Mouse (Mus musculus) gonadal fat pad, adult 2 months (tissue): ENCODE results near the gene Rbm14. TPM values are rescaled to one million over a fixed set of nuclear protein-coding genes. Genes with fewer than 3 reads are reported as not detected.

Source experiments
- DNase-seq: peaks from one replicate; pipeline ENCODE4 v3.0.0-alpha.2; 2012; ENCODE audit warnings: low read depth
- polyA plus RNA-seq: library from polyadenylated mRNA; depleted of rRNA; stranded (reverse); fragments of >200 nt; gene quantifications from 2 replicates; pipeline ENCODE4 v1.2.3, GENCODE M21; 2012; rRNA removed

Rbm14 gene
- 33.6 and 35.1 TPM in 2 replicates for polyA plus RNA-seq

DNA sequence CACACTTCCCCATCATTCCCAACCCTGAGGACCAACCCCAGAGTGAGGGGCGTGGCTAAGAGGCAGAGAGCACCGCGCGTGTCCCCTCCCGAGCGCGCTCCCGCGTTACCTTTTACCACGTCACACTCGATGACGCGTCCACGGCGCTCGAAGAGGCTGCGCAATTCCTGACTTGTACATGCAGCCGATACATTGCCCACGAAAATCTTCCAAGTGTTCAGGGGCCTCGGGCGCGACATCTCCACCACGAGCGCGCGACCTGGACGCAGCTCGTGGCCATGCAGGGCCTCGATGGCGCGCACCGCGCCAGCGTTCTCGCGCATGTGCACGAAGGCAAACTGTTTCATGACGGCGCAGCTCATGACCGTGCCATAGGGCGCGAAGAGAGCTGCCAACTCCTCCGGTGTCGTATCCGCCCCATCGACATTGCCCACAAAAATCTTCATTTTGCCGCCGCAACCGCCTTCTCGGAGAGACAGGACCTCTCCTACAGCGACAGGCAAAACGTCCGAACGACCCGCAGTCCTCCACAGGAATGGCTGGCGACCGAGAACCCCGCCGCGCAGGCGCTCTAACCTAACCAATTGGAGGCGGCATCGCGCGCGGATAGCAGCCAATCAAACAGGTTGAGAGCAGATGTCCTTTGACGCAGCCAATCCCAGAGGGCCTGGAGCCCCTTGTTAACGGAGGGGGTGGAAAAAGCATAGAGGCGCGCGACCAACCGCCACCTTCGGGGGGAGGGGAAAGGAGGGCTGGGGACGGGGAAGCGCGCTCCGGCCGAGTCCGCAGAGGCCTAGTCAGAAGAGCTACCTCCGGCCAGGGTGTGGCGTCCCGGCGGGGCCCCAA is at the start of gene Rbm14, which contains the start of gene Gm21992:
Gene Rbm14 (minus strand): TSS at position 572 of the 846 bp plus-strand sequence.
Gene Gm21992 (minus strand): TSS at position 550 of the 846 bp plus-strand sequence.
- peak; percentile 86 for DNase-seq

DNA sequence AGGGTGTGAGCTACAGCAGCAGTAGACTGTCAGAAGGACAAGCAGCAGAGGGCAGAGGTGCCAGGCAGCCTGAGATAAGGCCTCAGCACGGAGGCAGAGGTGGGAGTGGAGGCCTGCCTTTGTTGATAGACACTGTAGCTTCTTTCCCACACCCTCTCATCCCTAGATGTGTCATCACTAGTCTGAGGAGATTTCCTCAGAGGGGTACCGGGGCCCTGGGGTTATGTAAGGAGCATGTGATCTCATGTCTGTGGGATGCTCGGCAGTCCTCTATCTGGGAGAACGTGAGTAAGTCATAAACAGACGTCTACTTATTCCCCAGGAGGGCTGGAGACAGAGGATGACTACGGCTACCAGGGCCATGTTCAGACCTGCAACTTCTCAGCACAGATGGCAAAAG is 47.6 kb upstream of the Rbm14 start:
- DNase-seq: no peak

DNA sequence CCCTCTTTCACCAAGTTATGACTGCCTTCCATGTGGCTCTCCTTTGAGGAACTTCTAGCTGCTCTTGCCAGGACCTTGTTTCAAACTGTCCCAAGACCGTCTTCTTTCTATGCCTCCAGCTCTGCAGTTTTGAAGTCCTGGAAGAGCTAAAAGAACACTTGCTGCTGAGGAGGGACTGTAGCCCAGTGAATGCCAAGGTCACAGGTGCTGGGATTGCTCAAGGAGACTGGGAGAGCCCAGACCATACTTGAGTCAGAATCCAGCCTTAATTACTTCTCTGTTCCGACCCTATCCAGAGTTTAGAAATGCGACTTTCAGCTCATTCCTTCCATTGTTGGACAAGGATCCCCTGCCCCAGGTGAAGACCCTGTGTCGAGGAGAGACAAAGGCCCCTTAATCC is 44.5 kb upstream of the Rbm14 start:
- DNase-seq: no peak

DNA sequence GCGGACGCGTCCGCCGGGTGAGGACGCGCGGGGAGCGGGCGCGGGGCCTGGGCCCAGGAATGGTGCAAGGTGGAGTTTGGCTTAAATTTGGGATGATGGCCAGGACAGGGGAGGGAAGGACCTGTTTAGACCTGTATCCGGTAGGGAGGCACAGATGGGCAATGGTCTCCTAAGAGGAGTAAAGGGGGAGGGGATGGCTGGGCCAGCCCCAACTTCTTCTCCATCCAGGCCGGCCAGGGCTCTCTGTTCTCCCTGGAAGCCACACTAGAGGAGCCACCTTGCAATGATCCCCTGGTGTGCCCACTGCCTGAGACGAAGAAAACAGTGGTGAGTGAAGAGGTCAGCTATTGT is 44.0 kb upstream of the Rbm14 start:
- DNase-seq: no peak

DNA sequence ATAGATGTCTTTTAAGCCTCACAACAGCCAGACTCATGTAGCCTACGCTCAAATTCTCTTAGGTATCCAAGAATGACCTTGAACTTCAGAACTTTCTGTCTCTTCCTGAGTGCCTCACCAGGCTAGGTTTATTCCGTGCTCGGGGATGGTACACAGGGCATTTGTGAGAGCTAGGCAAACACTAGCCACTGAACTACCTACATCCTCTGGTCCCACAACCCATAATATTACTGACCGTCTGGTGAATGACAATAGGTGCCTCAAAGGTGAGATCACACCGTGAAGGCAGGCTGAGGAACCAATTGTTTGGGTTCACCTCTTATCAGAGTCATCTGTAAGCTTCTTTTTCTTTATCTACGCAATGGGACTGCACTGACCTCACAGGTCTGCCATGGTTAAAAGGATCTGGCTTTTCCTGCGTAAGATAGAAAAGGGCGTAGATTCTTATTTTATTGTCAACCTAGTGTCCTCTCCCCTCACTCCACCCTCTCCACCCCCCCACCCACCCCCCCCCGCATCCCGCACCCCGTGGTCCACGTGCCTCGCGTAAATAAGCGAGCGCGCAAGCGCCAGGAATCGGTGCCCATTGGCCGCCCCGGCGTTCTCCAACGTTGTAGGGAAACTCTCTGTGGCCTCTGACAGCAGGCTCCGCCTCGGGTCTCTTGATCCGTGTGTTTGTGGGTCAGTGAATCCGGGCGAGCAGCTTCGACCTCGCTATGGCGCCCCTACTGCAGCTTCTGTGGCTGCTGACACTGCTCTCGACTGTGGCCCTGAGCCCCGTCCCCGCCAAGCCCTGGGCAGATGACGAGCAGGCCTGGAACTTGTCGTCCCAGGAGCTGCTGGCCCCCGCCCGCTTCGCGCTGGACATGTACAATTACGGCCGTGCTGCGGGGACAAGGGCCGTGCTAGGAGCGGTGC is 43.4 kb upstream of the Rbm14 start, which contains the start of gene Ctsf:
Gene Ctsf (plus strand): TSS at position 579 of the 918 bp plus-strand sequence.
- DNase-seq: no peak

DNA sequence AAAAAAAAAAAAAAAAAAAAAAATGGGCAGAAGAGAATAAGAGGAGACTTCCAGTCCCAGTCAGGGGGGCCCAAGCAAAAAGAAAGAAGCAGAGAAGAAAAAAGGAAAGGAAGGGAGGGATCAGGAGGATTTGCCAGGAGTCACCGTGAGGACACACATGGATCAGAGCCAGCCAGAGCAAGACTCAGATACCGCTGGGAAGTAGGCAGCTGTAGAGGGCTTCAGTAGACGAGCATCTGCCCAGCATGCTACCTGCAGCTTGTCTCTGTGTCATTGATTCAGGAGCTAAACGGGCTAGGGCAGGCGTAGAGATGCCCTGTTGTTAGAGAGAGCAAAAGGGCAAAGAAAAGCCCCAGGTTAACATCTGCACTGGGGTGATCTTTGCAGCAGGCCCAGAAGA is 38.8 kb upstream of the Rbm14 start:
- DNase-seq: no peak

DNA sequence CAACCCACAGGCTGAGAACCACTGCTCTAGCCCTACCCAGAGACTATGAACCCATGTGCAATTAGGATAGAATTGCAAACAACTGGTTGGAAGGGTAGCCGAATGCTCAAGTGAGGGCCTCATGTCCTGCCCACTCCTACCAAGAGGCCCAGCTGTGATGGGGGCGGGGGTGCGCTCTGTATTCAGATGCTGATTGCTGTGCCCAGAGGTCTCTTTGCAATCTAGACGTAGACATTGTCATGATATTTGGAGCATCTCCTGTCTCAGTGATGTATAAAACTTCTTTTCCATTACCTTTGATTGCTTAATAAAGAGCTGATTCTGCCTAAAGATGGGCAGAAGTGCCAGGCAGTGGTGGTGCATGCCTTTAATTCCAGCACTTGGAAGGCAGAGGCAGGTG is 38.4 kb upstream of the Rbm14 start:
- DNase-seq: no peak

DNA sequence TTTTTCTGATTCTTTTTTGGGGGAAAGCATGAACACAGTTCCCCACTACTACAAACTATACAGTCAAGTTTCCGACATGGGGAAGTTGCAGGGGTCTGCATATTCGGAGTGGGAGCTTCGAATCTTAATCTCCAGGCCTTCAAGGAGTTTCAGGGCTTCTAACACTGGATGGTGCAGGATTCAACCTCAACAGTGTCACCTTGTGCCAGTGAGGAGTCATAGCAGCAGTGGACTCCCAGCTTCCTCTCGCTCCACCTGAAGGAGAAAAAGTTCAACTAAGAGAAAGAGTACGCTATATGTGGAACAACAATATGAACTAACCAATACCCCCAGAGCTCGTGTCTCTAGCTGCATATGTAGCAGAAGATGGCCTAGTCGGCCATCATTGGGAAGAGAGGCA is 36.1 kb upstream of the Rbm14 start:
- DNase-seq: no peak

DNA sequence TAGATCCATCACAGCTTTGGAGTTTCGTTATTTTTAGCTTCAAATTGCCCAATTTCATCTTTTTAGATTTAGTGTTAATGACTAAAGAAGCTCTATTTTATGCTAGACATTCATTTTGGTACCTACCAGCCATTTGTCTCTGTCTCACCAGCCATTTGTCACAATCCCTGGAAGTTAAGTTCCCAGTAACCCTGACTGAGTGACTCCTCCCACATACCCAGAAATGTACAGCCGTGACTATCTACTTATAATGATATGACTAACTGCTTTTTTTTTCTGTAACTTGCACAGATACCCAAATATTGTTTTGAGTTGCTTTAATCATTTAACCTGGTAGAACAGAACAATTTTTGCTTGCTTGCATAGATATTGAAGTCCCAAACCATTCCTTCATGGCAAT is 34.4 kb upstream of the Rbm14 start:
- DNase-seq: no peak

DNA sequence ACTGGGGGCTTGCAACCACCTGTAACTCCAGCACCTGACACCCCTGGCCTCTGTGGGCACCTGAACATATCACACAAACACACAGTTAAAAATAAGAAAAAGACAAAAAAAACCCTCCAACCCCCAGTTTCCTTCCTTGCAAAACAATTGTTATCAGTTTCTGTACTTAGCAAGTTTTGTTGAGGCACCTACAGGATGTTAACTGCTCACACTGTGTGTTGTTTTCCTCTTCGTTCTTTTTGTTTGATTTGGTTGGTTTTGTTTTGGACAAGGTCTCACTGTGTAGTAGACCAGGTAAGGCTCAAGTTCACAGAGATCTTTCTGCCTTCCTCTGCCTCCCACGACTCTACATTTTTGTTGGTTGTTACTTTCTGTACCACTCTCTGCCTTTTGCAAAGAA is 31.2 kb upstream of the Rbm14 start:
- DNase-seq: no peak

DNA sequence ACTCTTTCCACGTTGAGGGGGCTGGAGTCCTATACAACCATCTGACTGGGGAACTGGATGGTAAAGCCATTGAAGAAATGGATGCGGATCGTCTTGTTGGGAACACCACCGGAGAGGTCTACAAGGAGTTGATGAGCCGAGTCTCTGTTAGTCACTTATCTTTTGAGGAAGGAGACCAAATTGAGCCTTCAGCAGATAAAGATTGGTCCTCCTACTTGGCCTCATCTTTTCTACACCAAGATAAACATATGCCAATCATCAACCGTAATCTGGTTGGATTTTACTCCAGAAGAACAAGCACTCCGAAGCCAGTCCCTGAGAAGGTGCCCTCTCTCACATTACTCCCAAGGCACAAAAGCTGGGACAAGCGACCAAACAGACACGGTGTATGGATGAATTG is 29.4 kb upstream of the Rbm14 start:
- DNase-seq: no peak

DNA sequence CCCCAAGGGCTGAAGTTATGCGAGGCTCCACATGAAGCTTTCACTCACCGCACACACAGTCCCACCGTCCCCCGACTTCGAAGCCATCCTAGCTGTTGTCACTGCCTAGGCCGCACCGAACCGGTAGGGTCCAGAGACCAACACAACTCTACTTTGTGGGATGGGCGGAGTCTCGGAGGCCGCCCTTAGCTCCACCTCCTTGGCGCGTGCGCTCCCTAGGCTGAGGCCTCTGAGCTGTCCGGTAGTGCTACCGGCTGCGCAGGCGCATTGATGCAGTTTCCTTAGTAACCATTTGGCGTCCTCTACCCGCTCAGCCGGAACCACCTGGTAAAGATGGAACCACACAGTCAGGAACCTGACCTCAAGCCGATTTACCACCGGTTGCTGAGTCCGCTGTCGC is 27.7 kb upstream of the Rbm14 start, which contains the start of the genes Ccs and Ccdc87:
Gene Ccs (minus strand): TSS at position 184 of the 400 bp plus-strand sequence.
Gene Ccdc87 (plus strand): TSS at position 218 of the 400 bp plus-strand sequence.
- DNase-seq: no peak

DNA sequence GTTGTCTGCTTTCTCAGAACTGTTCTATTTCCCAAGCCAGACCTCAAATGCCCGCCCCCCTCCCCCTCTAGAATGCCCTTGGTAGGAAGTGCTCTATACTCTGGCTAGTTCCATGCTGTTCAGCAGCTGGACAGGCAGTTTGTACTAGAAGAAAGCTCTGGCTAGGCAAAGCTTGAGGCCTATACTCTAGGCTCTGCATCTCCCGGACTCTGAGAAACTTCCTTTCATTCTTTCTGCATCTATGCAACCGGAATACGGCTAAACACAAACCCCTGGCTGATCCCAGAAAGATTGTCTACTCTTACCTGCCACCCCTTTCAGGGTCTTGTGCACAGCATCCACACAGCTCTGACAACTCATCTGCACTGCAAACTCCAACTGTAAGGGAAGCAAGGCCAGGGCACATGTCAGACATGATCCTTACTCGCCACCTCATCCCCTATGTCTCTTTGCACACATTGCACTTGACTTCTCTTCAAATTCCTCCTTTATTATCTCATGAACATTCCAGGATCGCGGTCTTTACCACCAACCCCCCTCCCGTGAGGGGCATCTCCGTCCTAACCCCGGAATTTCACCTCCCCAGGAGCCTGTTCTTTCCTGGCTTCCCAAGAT is 27.2 kb upstream of the Rbm14 start:
- no peak for DNase-seq

DNA sequence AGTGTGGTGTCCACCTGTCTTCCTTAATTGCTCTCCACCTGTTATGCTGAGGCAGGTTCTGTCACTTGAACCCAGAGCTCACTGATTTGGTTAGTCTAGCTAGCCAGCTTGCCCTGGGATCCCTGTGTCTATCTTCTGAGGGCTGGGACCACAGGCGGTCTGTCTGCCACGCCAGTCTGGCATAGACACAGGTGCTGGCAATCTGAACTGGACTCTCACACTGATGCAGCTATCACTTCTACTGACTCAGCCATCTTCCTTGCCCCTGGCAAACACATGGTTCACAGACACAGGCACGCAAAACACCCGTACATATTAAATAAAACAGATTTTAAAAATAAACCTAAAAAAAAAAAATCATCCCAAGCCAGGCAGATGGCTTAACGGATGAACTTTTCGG is 25.6 kb upstream of the Rbm14 start:
- no peak for DNase-seq

DNA sequence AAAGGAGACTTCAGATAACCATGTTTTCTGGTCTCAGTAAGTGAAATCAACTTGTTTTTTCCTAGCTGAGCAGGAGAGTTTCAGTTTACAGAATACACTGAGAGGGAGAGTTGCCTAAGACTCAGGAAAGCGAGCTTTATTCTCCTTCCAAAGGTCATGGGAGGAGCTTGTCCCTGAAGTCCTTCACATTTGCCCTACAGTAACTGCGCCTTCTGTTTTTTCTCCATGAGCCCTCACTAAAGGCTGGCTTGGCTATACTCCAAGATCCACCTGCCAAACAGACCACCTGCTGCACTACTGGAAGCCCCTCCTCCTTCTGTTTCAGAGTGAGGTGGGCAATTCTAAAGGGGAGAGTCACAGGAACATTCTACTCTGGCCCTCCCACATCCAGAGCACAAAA is 24.7 kb upstream of the Rbm14 start:
- no peak for DNase-seq

DNA sequence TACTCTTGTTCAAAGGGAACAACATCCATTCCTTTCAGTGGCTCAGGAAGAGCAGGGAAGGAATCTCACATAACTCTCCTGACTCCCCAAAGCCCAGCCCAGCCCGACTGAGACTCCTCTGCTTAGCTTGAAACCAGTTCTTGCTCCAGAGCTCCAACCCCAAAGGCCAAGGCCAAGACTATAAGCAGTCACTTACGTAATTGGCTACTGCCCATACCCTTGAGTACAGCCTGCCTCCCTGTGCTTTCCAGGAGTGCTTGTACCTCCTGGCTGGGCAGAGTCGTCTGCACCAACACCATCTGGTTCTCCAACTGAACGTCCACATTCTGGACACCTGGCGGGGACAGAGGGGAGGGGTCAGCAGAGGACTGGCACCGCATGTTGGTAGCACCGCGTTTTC is 22.5 kb upstream of the Rbm14 start:
- peak; percentile 88 for DNase-seq

DNA sequence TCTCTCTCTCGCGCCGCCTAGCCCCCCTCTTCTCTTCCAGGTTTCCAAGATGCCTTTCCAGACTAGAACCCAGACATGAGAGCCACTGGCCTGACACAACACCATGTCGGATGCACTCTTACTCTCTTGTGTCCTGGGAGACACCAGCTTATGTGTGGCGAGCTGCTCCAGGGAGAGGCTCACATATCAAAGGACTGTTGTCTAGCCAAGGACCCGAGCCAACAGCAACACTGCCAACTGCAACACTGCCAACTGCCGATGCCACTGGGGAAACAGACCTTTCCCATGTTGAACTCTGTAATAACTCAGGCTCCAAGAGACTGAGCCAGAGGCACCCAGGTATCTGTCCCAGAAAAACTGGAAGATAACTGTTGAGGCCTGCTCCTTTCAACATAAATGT is 17.7 kb upstream of the Rbm14 start:
- DNase-seq: peak; percentile 88

DNA sequence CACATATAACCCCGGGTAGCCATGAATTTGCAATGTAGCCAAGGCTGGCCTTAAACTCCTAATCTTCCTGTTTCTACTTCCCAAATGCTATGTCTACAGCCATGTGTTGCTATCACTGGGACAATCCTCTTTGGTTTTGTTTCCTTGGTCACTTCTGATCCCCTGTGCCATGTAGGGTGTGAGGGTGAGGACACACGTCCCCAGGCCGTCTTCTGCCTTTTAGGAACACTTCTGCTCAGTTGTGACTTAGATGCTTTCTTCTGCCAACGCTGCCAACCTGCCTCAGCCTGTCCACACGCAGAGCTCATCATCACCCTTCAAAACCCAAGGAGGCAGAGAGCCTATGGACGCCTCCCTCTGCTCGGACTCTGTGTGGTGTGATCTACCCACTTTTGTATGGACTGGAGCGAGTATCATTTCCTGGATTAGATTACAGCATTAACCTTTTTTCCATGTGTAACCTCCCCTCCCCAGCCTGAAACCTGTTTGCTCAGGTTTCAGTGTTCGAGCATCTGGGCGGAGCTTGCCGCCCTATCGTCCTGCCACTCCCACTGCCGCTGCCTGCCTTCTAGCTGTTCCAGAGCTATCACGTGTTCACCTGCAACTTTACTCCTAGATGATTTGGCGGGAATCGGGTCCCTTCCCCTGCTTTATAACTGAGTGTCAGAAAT is 17.1 kb upstream of the Rbm14 start:
- DNase-seq: no peak

DNA sequence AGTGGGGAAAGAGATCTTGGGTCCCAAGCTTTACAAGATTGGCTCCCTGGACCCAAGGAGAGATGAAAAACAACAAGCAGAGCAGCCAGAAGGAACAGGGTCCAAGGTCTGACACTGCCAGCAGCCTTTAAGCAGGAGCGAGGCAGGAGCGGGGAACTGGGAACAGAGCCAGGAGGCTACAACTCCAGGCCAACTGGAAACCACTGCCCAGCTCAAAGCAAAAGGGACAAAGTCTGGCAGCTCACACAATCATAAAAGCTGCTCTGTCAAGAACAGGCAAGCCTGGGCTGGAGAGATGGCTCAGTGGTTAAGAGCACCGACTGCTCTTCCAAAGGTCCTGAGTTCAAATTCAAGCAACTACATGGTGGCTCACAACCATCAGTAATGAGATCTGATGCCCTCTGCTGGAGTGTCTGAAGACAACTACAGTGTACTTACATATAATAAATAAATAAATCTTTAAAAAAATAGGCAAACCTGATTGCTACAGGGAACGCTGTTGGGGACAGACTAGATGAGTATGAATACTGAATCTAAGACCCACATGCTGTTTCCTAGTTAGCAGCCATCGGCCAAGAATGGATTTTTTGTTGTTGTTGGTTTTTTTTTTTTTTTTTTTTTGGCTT is 9.4 kb upstream of the Rbm14 start:
- DNase-seq: no peak

DNA sequence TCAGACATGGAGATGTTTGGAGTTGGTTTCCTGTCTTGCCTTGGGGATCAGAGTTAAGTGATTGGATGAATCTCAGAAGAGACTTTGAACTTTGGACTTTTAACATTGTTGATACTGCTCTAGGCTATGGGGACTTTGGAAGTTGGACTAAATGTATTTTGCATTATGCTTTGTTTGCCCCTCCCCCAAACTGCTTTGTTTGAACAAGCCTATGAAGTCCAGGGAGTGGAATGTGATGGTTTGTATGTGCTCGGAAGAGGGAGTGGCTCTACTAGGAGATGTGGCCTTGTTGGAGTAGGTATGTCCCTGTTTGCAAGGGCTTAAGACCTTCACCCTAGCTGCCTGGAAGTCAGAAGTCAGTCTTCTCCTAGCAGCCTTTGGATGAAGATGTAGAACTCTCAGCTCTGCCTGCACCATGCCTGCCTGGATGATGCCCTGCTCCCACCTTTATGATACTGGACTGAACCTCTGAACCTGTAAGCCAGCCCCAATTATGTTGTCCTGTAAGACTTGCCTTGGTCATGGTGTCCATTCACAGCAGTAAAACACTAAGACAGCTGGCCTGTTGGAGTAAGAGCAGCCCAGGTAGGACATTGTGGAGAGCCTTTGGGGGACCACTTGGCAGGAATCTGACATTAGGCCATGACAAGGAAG is 5.9 kb upstream of the Rbm14 start:
- no peak for DNase-seq

DNA sequence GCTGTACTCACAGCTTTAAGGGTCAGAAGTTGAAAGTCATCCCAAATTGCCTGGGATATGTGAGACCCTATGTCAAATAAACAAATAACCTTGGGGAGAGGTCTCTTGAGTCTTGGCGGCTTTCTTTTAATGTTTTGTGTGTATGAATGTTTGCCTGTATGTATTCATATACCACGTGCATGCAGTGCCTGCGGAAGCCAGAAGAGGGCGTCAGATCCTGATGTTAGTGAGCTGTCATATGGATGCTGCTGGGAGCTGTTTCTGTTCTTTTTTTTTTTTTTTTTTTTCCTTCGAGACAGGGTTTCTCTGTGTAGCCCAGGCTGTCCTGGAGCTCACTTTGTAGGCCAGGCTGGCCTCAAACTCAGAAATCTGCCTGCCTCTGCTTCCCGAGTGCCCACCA is 1.6 kb upstream of the Rbm14 start:
- DNase-seq: no peak
